Mouse (Mus musculus) v-Abl transformed pro-B cells (cell line): ENCODE data around the gene Myh1.

Experiments
- in situ Hi-C, 2 experiments: fragments of 400-800 bp; cut with MboI; formaldehyde crosslinking; loops; one replicate each; pipeline ENCODE4 v1.15.1; 2025; ENCODE audit not compliant: unreplicated experiment in 2 of 2

Gene Myh1

GRCm38 (mm10) chr11:67199752-67200151, at the start of gene Myh1:
Myh1 (plus strand) TSS chr11:67200052.
- in situ Hi-C loops, result no loop called here

GRCm38 (mm10) chr11:67150237-67150636, 49.6 kb upstream of the Myh1 start:
- in situ Hi-C loops, result no loop called here

DNA sequence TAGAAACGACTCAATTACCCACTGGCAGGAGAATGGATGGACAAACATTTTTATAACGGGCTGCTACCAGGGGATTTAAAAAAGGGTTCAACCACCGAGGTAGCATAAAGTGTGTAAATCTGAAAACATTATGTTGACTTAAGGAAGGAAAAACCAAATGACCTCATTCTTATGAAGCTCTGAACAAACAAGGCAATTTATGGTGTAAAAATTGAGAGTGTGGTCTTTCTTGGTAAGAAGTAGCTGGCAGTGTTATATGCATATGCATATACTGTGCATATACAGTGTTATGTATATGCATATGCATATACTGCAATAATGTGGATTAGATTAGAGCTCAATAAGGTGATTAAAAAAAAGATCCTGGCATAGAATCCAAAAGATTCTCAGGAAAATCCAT, 48.7 kb upstream of the Myh1 start:
- in situ Hi-C loops, result no loop called here

DNA sequence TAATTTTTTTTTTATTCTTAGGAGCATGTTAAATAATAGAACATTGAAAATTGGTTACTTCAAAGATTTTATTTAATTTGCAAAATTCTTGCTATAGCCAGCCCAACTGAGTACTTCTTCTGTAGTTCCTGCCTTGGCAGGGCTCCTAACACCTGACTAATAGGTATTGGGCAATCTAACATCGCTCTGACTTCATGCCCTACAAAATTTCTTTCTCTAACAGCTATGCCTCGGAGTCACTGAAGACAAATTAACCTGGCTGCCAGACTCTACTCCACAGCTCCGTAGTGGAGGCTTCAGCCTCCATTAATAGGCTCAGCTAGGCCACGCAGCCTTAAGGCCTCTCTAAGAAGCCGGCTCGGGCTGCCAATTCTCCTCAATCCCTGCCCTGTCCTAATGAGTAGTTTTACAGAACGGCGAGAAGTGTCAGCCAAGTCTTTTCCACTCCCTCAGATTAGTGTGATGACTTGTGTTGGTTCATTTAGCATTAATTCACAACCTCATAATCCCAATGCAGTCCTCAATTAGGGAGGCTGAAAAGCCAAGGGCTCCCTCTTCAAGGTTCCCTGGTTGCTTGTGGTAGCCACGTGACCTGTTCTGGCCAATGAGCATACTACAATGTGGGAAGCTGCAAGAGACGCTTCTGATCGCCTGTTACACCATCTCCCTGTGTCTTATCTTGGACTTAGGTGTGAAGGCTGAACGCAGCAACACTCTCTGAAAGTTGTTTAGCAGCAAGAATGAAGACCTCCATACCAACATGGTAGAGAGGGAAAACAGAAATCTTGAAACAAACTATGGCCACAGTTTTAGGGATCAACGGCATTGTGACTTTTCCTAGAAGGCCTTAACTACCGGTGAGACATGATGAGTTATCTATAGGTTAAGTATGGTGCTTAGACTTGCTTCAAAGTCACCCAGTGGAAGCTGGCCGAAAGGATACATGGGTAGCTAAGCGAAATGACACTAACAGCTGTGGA, 47.9 kb upstream of the Myh1 start:
- in situ Hi-C loops, result no loop called here

- in situ Hi-C loops, result no loop called here
Observed at GRCm38 (mm10) chr11:67153123-67153522, 46.7 kb upstream of the Myh1 start.

GRCm38 (mm10) chr11:67153843-67154242, 46.0 kb upstream of the Myh1 start:
- in situ Hi-C loops, result no loop called here

- in situ Hi-C loops, result no loop called here
Observed at GRCm38 (mm10) chr11:67155650-67156049, 44.2 kb upstream of the Myh1 start.

DNA sequence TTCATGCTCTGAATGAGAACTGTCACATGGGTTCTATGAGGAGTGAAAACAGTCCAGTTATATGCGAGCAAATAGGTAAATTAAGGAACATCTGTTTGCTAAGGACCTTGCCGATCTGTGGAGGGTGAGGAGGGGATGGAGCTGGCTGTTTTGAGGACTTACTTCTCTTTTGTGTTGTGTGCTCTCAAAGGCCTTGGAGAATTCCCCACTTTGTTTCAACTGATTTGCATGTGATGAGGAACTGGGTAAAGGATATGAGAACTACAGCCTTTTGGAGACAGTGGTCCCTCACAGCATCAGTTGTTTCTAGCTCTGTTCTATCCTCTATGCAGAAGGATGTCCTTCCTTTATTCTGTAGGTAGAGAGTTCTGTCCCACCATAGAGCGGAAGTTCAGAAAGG, 39.7 kb upstream of the Myh1 start:
- in situ Hi-C loops, result no loop called here

- in situ Hi-C loops, result no loop called here
Observed at GRCm38 (mm10) chr11:67163701-67164100, 36.2 kb upstream of the Myh1 start.

- in situ Hi-C loops, result no loop called here
Observed at GRCm38 (mm10) chr11:67164851-67165250, 35.0 kb upstream of the Myh1 start.

- in situ Hi-C loops, result no loop called here
Observed at GRCm38 (mm10) chr11:67169301-67169700, 30.6 kb upstream of the Myh1 start.

DNA sequence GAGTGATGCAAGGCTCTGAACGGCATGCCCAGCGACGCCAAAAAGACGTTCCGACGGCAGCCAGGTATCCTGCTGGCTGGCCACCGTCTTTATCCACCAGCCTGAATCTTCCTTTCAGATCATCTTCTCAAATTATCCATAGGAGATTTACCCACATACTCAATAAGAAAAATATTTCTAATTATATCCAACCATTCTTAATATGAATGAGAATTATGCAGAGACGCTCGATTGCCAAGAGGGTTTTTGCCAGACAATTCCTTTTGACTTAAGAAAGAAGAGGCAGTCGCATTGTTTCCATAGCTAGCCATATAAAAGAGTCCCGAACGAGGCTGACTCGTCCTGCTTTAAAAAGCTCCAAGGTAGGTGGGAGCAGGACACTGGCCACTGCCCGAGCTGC, 29.1 kb upstream of the Myh1 start, which contains the start of gene Myh2:
TSS of gene Myh2 (plus strand) at position 301 of the 400 bp plus-strand sequence.
- in situ Hi-C loops, result no loop called here

DNA sequence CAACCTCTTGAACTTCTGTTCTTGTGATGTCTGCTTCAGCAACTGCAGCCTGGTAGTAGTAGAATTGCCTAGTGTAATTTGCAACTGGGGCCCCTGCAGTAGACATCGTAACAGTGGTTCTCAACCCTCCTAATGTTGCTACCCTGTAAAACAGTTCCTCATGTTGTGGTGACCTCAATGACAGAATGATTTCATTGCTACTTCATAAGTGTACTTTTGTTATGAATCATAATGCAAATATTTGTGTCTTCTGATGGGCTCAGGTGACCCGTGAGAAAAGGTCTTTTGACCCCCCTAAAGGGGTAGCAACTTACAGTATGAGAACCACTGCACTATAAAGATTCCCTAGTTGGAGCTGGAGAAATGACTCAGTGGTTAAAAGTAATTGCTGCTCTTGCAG, 27.4 kb upstream of the Myh1 start:
- in situ Hi-C loops, result no loop called here

- in situ Hi-C loops, result no loop called here
Observed at GRCm38 (mm10) chr11:67176376-67176775, 23.5 kb upstream of the Myh1 start.

- in situ Hi-C loops, result no loop called here
Observed at GRCm38 (mm10) chr11:67190316-67190715, 9.5 kb upstream of the Myh1 start.

- in situ Hi-C loops, result no loop called here
Observed at GRCm38 (mm10) chr11:67190814-67191213, 9.0 kb upstream of the Myh1 start.

DNA sequence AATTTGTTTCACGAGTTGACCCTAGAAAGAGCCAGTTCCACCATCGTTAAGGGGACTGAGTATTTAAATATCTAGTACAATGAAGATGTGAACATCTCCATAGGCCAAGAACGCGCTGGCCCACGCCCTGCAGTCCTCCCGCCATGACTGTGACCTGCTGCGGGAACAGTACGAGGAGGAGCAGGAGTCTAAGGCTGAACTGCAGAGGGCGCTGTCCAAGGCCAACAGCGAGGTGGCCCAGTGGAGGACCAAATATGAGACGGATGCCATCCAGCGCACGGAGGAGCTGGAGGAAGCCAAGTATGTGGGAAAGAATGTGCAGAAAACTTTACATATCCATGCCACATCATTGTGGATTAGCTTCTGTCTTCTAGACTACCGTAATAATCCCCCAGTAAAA, 8.4 kb upstream of the Myh1 start:
- in situ Hi-C loops, result no loop called here

DNA sequence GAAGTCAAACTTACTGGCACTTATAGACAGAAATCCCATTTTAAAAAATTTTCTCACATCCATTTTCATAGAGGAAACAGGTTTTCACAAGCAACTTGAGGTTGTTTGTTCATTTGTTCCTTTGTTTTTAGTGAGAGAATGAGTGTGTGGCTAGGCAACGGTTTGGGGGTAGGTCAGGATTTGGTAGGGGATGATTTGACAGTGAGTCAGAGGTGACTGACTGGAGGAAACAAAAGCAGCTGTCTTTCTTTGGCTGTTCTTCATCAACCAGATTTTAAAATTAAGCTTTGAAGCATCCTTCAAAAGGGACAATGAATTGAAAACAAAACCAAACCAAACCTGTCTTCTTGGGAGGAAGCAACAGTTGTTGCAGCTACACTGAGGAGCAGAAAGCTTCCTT, 531 bp upstream of the Myh1 start:
- in situ Hi-C loops, result no loop called here

DNA sequence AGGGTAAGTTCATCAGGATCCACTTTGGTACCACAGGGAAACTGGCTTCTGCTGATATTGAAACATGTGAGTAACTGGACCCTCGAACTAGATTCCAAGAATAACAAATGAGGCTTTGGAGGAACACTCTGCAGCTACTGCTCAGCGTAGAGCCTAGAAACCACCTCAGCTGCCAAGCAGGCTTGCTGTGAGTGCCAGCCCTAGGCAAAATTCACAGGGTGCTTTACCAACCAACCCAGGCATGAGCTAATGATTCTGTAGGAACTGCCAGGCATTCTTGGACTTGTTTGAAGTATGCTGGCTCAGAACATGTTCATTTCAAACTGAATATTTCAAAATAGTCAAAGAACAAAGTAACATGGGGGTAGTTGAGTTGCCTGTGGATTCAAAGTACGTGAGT, 4.9 kb downstream of the Myh1 start:
- in situ Hi-C loops, result no loop called here

GRCm38 (mm10) chr11:67221803-67222202, 22.0 kb downstream of the Myh1 start:
- in situ Hi-C loops, result no loop called here

DNA sequence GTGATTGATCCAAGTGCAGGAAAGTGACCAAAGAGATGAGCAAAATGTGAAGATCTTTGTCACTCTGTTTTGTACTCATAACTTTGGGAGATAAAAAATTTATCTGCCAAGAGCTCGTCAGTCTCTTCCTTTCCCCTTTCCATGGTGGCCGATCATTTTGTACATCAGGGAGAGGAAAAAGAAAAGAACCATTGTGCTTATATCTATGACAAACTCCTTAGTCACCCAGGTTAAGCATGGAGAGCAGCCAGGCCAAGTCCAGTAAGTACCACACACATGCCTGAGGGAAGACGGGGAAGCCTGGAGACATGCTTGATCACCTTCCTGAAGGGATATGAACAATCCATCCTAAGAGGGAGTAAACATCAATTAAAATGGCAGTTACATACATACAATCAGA, 24.6 kb downstream of the Myh1 start:
- in situ Hi-C loops, result no loop called here

DNA sequence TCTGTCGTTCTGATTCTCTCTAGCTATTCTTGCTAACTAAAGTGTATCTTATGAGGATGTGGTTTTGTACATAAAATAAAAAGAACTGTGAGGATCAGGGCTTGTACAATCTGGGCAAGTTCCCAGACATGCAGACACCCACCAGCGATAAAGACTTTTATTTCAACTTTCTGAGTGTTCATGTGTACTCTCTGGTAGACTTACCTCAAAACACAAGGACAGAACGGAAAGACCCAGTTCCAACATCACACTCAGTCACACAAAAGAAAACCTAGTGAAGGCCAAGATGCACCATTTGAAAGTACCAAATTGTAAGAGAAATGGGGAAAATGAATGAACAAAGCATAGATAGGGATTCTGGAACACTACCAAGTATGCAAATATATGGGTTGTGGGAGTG, 28.9 kb downstream of the Myh1 start:
- in situ Hi-C loops, result no loop called here
